Mouse (Mus musculus) cerebellum, postnatal 10 days (tissue): ENCODE results near the gene Gm10300.

Experiments used
- DNase-seq, 2 experiments: peaks; one replicate each; pipeline ENCODE4 v3.0.0; 2021; ENCODE audit warnings: mixed read lengths in 2 of 2

Gm10300 gene

DNA sequence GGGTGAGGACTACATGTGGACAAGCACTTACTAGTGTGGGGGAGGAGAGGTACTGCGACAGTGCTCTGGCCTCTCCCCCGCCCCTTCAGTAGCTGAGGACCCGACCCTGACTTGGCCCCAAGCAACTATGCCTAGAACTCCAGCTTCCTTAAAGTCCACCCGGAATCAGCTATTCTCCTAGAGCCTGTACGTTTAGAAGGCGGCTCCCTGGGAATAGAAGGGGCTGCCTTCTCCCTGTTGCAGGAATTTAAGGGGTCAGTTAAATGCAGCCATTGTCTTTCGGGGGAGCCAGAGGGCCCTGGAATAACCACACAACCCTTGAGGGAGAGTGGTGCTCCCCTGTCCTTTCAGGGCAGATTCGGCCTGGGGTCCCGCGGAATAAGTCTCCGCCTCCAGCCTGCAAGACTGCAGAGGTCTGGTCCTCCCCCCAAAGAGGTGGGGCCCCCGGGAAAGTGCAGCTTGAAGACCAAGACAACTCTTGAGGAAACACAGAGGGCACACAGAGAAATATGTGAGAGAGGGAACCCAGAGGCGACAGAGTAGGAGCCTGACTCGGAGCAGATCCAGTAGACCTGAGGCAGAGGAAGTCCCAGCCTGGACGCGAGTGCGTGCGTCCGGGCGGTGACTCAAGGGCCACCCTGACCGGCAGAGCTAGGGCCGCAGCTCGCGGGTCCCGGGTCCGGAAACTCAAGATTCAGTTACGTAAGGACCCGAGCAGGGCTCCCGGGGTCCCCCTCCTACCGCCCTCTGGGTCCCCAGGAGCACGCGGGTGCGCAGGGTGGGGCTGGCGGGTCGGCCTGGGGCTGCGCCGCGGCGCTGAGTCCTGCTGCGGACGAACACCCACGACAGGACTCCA is at the start of gene Gm10300:
TSS of gene Gm10300 (plus strand) at position 621 of the 856 bp plus-strand sequence.
- peak in 1 of 2 experiments; percentile 50 for DNase-seq

DNA sequence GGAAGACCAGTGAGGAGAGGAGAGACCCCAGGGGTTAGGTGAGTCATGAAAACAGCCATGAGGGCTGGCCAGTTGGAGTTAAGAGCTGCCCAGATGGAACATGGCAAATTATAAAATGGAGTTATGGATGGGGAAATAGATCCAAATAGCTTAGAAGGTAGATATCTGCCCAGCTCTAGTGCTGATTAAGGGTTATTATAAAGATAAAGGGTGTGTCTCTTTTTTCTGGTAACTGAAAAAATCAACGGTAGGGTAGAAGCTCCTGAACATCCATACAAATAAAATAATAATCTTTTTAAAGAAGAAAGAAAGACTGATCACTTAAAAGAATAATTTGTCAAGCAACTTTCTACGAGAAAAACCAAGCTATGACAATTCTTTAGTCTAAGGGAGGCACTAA is 49.2 kb upstream of the Gm10300 start:
- DNase-seq: no peak

DNA sequence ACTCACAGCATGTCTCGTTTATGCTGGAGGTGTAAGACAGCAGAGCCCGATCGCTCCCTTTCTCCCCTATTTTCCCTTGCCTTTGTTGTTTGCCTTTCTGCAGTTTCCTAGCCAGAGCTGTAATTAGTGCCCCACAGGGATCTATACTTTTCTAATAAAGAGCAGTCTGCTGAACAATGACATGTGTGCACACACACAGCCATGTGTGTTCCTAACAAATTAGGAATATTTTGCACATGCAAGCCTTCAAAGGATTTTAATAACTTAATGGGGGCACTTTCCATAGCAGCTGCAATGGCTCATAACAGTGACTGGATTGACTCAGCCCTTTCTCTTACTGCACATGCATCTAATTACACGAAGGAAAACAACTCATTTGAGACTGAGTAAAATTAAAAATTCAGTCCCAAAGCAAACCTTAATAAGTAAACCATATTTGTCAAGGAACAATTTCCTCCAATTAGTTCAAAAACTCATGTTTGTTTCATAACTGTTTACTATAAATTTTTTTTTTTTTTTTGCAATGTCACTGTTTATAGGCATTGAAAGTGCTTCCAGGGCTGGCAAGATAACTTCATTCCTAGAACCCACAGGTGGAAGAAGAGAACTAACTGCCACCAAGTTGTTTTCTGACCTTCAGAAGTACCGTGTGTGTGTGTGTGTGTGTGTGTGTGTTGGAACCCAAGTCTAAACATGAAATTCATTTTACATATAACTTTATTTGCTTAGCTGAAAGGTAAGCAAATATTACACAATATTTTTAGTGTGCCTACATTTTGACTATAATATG is 48.6 kb upstream of the Gm10300 start:
- DNase-seq: no peak

DNA sequence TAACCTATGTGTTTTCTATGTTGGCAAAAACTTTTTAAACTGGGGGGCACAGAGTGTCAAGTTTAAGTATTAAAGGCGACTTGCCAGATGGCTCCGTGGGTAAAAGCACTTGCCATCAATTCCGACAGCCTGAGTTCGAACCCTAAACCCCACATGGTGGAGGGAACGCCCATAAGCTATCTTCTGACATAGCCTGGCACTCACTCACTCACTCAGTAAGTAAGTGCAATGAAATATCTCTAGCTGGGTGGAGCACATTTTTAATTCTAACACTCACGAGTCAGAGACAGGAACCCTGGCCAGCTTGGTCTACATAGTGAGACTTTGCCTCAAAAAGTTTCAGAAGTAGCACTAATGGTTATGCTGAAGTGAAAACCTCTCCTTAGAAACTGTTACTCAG is 47.3 kb upstream of the Gm10300 start:
- DNase-seq: no peak

DNA sequence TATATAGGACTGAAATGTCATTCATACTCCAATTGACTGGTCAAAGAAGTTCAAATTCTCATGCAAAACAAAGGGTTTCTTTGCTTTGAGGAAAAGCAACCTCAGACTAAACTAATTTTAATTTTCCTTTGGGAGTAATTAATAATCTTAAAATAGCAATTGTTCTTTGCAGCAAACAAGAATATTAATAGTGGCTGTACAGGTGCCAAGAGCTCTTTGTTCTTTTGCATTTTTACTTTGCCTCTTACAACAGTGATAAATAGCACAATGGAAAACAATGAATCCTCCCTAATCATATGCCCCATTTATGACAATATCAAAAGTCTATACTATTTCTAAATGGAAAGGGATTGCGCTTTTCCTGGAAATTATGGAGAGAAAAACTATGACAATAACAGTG is 46.7 kb upstream of the Gm10300 start:
- no peak for DNase-seq

DNA sequence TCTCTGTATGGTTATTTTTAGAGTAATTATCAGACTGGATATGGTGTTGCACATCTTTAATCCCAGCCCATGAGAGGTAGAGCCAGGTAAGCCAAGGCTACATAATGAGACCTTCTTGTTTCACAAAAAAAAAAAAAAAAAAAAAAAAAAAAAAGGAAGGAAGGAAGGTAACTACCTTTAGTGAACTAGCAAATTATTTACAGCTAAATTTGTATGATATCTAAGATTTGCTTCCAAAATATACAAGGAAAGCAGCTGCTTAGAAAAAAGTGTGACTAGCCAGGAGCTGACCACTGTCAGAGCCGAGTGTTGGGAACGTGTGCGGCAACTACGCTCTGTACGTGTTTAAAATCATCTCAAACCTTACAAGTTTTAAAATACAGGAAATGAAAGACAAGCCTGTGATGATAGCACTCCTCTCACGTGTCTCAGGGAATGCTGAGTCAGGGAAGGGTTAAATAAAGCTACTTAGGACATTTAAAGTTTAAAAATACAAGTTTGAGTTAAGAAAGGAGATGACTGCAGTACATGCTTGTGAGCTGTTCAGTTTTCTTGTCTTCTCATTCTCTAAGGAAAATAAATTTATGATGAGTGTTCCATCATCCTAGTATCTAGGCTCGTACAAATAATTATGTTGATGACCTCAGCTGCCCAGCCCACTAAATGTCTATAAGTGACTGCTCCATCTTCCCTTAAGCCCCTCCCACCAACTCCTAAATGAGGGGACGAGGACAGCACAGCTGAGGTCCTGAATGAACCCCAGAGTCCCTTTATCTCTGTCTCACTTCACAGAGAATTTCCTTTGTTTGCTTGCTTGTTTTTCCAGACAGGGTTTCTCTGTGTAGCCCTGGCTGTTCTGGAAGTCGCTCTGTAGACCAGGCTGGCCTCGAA is 44.4 kb upstream of the Gm10300 start:
- DNase-seq: no peak

DNA sequence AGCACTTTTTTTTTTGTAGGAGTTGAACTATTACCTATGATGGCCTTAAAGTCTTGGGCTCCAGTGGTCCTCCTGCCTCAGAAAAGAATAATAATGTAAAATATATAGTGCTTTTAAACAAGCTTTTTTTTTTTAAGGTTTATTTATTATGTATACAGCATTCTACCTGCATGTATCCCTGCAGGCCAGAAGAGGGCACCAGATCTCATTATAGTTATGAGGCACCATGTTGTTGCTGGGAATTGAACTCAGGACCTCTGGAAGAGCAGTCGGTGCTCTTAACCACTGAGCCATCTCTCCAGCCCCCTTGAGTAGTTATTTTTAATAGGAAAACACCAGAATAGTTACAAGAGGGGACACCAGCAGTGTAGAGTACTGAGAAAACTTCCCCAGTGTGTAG is 41.3 kb upstream of the Gm10300 start:
- no peak for DNase-seq

DNA sequence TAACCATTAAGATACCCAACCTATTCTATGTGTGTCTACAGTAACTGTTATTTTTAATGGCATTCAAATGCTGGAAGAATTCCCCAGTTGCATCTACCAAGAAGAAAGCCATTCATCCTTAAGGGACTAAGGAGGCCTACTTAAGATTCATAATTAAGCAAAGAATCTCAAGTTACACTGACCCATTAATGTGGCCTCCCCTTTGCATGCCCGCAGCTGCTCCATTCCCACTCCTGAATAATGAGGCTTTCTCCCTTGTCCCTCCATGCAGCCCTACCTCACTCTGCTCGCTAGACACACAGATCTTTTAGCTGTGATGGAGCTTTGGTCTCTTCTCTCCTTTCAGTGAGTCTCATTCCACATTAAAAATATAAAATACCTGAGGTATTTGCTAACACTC is 40.3 kb upstream of the Gm10300 start:
- DNase-seq: no peak

GRCm38 (mm10) chr4:132037137-132037536 is 37.4 kb upstream of the Gm10300 start:
- DNase-seq: no peak

DNA sequence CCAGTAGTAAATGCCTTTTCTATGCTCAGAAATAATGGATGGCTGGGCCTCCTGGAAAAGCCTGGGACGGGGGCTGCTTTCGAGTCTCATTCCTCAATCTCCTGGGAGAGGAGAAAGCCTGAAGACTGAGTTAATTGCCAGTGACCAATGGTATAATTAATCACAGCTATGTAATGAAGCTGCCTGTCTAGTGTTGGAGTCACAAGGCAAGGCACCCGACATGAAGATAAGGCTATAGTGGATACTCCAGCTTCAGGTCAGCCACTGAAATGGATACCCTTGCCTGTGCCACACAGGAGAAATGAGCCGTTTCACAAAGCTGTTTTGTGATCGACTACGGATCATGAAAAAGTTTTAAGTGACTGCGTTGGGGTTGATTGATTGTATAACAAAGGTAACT is 36.5 kb upstream of the Gm10300 start:
- DNase-seq: no peak

DNA sequence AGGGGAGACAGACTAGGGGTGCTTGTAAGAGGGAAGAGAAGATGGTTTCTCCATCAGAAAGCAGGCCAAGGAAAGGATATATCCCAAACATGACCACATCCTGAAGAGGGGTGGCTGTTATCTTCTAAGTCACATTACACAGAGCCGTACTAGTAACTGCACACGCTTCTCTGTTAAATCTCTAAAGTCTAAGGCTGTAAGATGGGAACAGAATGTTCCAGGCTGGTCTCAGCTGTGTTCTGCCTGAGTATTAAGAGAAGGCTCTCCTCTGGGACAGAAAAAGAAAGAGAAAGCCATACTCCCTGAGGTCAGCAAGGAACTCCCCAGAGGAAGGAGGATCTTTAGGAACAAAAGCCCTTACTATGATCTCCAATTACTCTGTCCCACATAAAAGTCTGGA is 35.7 kb upstream of the Gm10300 start:
- no peak for DNase-seq

DNA sequence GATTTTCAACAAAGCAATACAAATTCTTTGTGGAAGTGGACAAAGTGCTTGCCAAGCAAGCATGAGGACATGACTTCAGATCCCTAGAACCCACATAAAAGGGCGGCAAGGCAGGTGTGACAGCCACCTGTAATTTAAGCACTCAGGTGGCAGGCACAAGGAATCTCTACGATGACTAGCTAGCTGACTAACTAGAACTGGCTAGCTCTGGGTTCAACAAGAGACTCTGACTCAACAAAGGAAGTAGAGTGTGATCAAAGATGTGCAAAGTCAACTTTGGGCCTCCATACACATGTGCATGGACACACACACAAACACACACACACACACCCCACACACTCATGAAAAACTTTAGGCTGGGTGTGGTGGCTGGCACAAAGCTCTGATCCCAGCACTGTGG is 35.0 kb upstream of the Gm10300 start:
- DNase-seq: no peak

DNA sequence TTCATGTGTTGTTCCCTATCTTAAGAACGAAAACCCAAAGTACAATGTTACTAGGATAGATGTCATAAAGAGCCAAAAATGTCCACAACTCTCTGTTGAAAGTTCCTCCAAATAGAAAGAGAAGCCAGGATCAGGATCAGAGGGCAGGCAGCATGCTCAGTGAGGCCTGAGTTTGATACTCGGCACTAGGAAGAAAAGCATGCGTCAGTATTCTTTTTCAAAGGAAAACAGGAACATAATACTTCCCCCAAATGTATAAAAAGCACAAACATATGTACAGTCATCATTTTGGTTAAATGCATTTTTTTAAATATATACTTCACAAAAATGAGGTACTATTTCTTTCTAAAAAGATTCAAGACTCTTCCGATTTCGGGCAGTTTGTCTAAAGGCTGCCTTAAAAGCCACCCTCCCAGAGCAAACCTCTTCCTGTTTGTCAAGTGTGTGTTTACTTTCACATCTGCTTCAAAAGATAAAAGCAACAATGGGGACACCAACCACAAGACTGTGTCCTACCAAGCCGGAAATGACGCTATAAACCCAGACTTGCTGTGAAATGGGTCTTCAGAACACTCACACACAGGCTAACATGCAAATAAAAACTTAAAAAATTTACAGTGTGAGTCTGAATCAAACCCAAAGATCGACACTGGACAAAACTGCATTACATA is 34.4 kb upstream of the Gm10300 start:
- DNase-seq: no peak

DNA sequence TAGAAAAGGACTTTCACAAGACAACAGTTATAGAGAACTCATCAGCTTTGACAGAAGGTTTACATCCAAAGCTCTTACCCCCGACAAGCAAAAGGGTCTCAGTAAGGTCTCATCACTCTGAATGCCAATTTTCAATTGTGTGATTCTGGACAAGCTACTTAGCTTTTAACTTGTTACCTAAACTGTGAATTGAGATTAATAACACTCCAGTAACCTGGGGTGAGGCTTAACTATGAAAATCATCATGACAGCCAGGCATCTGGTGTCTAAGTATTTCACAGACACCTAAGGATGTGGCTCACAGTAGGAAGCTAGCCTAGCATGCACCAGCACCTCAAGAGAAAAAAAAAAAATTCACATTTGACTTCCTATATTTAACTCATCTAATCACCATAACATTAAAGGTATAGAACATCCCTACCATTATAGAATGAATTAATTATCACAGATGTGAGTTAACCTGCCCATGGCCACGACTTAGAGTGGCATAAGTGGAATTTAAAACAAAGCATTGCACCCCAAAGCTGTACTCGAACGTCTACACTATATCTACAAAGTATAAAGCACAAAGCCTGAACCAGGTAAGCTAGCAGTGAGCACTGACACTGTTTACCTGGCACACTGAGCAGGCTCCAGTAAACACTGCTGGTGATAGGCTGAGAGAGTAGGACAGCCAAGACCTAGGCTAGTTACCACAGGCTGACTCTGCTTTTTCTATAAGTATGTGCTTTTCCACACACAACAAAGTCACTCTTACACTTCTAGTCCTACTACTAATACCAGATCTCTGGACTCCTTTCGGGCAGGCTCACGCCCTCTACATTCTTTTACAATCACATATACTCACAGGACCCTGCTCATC is 32.8 kb upstream of the Gm10300 start:
- no peak for DNase-seq

GRCm38 (mm10) chr4:132043726-132044125 is 30.8 kb upstream of the Gm10300 start:
- DNase-seq: no peak

DNA sequence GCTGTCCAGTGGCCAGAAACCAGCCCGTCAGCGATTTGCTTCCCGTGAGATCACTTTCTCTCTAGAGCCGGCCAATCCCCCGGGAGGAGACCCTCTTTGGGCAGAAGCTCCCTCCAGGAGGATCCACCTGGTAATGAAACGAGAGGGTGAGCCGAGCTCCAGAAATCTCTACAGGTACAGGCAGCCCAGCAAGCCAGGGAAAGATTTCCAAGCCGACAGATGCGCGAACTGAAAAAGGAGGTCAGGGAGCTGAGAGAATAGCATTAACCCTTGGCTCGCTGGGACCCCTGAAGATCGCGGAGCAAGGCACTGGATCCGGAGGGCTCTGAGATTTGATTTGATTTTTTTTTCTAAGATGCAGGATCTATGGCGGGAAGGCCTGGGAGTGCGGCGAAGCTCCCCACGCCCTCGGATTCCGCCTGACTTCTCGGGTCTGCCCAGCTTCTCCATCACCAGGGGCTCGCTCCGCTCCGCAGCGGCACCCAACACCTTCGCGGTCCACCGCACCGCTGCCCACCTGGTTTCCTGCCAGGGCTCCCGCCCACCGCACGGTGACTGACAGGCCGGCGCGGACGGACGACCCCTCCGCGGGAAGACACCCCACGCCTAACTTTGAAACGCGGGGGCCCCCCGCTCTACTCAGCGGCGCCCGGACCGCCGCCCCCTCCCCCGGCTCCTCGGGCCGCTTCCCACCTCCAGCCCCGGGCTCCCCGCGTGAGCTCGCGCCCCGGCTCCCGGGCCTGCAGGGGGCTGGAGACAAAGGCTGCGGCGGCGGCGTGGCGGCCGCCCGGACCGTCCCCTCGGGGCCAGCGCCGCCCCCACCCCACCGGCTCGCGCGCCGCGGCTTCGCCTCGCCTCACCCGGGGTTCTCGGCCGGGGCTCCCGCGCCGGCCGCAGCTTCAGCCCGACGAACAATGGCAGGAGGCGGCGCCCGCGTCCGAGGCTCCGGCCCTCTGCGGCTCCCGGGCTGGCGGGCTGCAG is 26.2 kb upstream of the Gm10300 start:
- peak; percentile 85 for DNase-seq

DNA sequence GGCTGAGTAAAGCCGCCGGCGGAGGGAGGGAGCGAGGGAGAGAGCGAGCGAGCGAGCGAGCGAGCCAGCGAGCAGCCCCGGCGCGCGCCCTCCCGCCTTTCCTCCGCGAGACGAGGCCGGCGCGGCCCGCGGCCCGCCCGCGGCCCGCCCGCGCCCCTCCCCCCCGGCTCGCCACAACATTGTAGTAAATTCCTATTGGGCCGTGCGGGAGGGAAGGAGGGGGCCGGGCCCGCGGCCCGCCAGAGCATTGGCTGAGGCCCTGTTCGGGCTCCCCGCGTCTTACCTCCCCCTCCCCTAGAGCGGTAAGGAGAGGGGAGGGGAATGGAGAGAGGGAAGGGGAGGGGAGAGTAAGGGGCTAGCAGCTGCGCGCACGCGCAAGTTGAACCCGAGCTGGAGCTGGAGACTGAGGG is 25.5 kb upstream of the Gm10300 start:
- peak; percentile 96 to 98 for DNase-seq

DNA sequence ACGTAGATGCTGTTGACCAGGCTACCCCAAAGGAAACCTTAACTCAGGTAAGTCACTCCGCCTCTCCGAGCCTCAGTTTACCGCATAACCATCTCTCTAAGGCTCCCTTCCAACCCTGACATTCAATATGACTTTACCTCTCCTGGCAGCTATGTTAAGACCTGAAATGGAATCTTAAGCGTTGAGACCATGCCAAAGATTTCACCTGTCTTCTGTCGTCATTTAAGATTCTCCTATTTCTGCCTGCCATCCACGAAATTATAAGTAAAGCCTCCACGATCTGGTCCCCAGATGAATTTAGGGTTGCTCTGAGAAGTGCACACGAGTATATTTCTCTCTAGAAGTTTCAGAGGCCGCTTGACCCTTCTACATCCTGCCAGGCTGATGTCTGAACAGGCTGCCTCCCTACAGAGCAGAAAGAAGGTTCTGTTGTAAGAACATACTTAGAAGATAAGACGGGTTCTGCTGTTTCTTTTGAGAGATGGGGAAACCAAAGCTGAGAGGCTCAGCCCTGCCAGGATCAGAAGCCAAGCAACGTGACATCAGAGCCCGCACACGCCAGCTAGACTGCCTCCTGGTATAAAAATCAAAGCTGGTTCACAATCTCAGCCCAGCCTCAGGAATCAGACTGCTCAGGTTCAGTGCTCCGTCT is 24.8 kb upstream of the Gm10300 start:
- DNase-seq: peak; percentile 68 to 69
